Mouse (Mus musculus) kidney, postnatal 4 days (tissue): ENCODE data around the gene Trim15.
A peak's percentile ranks its signal among the peaks of the same experiment; 100 is the strongest.
"Not testable (repeated sequence)": the region's sequence is repeated elsewhere in the genome, so short reads cannot be mapped to it uniquely, and the experiment has no call there.

ENCODE experiments used
- DNase-seq, 2 experiments: peaks; one replicate each; pipeline ENCODE4 v3.0.0; 2021; ENCODE audit warnings: mixed read lengths in 2 of 2

The Trim15 gene

DNA sequence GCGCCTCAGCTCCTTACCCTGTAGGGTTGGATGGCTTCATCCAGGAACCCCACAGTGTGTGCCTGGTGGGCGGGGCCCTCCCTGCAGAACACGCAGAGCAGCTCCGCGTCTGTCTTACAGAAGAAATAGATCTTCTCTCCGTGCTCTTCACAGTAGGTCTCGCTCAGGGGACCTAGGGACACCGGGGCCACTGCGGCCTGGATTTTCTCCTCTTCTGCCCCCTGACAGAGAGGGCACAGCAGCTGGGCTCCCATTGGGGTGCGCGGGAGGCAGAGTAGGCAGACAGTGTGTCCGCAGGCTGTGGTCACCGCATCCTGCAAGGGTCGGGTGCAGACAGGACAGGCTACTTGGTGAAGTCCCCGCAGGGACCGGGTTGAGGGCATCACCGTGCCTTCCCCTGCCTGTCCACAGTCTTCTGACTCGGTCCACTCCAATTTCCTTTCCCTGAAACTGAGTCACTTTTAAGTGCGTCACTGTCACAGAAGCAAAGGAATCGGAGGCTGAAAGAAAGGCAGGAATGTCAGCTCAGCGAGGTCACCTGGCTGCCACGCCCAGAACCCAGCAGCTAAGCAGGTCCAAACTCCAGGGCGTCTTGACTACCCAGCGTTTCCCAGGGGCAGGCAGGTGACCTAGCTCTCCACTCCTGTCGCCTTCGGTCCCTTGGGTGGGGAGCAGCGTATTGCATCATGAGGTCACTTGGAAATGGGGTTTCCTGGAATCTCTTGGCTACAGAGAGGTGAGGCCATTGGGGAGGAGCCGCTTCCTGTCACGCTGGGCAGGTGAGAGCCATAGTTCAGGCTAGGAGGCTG lies at the start of gene Trim15:
Trim15 (minus strand) TSS at position 492 of the 809 bp plus-strand sequence.
- peak in 1 of 2 experiments; percentile 31 for DNase-seq

DNA sequence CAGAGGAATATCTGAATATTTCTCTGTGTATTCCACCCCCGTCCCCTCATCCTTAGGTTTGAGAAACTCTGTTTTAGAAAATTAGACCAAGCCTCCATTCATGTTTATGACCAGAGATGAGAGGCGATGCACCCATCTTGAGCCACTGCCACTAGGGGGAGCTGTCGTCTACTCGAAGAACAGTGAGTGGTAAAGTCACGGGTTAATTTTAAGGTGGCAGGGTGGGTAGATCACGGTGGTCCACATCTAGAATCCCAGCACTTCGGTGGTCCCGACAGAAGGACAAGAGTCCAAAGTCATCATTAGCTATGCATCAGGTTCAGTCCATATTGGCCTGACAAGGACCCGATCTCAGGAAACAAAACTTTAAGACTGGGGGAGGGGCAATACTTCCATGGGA lies 48.1 kb upstream of the Trim15 start:
- peak; percentile 83 for DNase-seq

DNA sequence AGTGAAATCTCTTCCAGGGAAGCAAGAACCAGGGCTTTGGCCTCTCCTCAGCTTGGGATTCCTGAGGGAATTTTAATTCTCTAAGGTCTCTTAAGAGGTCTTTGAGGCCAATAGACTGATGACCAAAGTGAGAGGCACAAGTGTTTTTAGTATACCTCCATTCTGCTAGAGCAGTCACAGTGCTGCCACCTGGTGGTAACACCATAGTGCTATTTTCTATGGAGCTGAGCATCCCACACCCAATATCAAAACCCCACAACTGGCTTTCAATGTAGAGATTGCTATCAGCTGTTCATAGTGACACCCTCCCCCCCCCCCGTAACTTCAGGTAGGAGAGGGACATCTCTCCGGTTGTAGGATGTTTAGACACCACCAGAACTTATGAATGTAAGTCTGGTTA lies 47.1 kb upstream of the Trim15 start:
- DNase-seq: peak; percentile 87 to 89

DNA sequence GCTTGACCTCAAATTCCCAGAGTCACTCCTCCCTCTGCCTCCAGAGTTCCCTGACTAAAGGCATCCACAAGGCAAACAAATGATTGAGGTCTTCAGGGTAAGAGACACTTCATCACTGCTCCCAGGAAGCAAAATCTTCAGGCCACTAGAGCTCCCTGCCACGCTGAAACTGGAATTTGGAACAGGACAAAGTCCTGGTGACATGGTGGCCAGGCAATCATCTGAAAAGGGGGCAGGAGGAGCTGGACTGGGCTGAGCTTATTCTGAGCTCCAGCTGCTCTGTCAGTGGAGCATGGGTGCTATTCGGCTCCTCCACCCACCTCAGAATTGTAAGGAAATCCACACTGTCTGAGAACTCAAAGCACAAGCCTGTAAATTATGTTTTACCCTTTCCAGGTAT lies 45.0 kb upstream of the Trim15 start:
- no peak for DNase-seq

DNA sequence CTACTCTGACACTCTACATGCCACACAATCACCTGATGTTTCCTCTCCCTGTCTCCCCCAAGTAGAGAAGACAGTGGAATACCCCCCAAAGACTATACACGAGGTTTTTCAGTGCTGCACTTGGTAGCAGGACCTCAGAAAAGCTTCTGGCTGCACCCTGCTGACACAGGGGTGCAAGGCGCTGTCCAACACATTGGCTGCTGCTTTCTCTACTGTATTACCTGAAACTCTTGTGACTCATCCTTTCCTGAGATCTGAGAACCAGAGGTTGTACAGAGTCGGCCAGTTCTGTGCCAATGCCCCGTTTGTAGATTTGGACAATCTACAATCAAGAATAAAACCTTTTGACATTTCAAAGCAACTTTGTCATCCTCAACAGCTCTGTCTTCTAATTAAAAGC lies 42.8 kb upstream of the Trim15 start:
- no peak for DNase-seq

DNA sequence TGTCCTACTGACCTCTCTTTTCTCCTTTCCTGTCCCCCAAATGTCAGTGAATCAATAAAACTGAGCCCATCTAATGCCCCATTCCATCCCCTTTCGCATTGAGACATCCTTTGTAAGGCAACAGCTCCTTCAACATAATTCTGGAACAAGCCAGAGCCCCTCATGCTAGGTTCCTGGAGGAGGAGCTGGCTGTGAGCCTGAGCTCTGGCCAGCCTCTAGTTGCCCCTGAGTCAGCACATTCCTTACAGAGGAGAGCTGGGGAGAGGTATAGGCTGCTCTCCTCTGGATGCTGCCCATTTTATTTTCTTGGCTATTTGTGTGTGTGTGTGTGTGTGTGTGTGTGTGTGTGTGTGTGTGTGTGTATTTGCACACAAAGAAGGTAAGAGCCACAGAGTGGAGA lies 41.2 kb upstream of the Trim15 start:
- peak; percentile 11 to 37 for DNase-seq

DNA sequence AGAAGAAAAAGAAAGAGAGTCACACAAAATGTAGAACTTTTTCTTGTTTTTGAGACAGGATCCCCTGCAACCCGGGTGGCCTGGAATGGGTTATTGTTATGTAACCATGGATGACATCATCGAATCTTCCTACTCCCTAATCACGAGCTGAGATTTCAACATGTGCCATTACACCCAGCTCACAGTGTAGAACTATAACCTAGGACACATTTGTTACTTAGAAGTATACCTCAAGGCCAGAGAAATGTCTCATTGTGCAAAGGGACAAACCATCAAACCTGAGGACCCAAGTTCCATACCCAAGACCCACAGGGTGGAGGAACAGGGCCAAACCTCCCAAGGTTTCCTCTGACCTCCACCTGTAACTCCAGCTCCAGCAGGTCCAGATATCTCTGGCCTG lies 36.6 kb upstream of the Trim15 start:
- DNase-seq: no peak

DNA sequence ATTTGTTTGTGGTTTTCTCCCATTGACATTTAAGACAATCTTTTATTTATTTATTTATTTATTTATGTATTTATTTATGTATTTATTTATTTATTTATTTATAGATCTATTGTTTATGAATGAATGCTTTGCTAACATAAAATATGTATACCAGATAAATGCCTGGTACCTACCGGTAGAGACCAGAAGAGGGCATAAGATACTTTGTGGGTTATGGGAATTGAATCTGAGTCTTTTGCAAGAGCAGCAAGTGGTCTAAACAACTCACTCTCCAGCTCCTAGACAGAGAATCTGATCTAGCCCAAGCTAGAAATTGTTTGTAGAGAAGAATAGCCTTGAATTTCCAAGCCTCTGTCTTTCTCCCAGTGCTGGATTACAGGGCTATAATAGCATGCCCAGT lies 33.7 kb upstream of the Trim15 start:
- DNase-seq: no peak

DNA sequence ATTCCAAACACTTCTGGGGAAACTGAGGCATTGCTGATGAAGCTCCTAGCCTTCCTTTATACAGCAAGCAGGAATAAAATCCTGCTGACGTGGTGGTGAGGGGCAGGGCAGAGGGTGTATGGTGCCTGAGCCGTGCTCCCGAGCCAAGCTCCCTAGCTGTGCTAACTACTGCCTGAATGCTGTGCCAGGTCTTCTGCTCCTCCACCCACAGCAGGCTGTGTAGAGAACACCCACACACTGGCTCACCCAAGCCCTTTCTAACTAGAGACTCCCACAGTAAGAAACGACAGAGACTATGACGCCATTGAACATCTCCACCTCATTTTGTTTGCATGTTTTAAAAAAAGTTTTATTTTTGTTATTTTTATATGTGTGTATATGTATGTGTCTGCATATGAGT lies 33.0 kb upstream of the Trim15 start:
- DNase-seq: no peak

DNA sequence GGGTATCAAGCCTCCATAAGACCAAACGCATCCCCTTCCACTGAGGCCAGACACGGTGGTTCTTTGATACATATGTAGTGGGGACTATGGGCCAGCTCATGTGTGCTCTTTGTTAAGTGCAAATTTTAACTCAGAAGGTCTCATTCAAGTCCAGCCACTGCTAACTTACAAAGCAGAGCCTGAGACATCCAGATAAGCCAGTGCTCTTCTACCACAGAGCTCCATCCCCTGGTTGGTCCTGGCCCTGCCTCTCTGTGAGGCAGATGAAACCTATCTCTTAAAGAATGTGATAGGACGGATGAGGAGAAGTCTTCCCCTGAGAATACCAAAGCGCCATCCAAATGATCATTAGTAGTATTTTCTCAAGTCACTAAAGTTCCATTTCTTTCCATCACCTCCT lies 32.4 kb upstream of the Trim15 start:
- DNase-seq: no peak

DNA sequence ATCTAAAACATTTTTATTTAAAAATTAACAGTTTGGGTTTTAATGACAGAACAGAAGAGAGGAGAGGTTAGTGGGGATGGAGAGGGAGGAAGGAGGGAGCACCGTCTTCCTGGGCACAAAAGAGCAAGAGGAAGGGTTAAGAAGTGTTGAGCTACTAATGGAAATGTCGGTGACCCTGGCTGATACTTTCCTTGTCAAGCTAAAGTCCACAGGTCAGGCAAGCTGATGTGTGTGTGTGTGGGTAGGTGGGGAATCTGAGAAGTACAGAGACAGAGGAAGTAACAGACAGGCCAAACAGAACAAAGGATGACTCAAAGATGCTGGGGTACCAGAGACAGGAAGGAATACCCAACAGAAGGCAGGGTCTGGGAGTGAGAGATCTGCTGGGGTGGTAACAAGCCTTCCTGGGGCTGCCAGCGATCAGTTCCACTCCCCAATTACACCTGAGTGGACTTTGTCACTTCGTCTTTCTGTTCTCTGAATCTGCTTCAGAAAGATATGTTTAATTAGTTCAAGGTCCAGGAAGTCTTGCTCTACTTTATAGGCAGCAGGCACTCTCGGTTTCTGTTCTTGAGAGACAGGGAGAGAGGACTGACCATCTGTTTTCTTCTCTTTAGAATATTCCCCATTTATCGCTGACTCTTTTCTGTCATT lies 30.7 kb upstream of the Trim15 start, which contains the start of gene Trim31:
Trim31 (plus strand) TSS at position 567 of the 654 bp plus-strand sequence.
- no peak for DNase-seq

DNA sequence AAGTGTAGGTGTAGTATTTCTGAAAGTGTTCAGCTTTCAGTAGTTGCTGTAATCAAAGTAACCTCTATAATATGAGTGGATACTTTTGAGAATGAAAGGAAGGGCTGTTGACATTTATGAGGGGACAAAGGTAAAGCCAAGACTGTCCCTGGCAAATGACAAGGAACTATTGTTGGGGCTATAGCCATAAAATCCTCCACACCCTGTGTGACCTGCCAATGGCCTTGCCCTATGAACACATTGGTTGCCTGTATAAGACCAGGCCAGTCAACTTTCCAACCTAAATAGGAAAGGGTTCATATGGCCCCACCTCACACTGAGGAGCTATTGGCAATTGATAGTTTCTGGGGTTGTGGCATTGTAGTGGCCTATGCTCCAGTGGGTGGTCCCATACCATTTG lies 30.1 kb upstream of the Trim15 start:
- no peak for DNase-seq

DNA sequence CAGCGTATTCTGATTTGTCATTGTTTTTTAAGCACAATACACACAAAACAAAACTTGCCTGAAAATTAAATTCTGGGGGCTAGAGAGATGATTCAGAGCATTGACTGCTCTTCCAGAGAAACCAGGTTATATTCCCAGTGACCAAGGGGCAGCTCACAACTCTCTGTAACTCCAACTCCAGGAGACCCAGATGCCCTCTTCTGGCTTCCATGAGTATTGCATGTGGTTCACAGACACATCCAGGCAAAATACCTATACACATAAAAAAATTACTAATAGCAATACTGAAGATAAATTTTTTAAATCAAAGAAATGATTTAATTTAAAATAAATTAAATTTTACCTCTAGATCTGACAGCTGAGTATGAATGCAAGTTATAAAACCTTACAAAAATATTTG lies 29.6 kb upstream of the Trim15 start:
- peak; percentile 40 to 62 for DNase-seq

DNA sequence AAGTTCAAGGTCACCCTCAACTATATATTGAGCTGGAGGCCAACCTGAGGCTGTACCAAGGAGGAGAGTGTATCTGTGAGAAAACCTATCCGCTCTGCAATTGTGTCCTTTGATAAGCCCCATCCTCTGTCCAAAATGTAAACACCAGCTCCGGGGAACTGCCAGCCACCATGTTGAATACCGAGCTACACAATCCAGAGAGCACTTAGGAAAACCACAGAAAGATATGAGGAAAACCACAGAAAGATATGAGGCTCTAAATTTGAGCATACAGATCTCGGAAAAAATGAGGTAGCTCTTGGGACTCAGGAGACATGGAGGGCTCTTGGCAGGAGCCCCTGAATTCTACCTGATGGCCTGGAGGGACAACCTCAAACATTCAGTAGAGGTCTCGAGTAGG lies 26.4 kb upstream of the Trim15 start:
- DNase-seq: no peak

DNA sequence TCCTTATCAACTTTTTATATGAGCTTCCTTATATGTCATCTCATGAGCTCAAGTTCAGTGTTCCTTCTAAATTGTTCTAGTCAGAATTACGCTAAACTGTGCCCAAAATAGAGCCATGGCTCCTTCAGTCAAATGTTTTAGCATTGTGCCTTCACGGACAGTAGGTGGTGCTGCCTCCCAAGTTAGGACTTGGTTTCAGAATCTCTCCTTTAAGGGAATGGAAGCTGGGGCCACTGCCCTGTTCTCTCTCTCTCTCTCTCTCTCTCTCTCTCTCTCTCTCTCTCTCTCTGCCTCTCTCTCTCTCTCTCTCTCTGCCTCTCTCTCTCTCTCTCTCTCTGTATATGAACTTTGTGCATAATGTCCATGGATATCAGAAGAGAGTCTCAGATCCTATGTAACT lies 25.4 kb upstream of the Trim15 start:
- peak; percentile 58 to 59 for DNase-seq

DNA sequence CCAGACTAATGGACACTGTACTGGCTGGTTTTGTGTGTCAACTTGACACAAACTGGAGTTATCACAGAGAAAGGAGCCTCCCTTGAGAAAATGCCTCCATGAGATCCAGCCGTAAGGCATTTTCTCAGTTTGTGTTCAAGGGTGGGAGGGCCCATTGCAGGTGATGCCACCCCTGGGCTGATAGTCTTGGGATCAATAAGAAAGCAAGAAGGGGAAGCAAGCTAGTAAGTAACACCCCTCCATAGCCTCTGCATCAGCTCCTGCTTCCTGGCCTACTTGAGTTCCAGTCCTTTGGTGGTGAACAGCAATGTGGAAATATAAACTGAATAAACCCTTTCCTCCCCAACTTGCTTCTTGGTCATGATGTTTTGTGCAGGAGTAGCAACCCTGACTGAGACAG lies 24.5 kb upstream of the Trim15 start:
- DNase-seq: not testable (repeated sequence)

DNA sequence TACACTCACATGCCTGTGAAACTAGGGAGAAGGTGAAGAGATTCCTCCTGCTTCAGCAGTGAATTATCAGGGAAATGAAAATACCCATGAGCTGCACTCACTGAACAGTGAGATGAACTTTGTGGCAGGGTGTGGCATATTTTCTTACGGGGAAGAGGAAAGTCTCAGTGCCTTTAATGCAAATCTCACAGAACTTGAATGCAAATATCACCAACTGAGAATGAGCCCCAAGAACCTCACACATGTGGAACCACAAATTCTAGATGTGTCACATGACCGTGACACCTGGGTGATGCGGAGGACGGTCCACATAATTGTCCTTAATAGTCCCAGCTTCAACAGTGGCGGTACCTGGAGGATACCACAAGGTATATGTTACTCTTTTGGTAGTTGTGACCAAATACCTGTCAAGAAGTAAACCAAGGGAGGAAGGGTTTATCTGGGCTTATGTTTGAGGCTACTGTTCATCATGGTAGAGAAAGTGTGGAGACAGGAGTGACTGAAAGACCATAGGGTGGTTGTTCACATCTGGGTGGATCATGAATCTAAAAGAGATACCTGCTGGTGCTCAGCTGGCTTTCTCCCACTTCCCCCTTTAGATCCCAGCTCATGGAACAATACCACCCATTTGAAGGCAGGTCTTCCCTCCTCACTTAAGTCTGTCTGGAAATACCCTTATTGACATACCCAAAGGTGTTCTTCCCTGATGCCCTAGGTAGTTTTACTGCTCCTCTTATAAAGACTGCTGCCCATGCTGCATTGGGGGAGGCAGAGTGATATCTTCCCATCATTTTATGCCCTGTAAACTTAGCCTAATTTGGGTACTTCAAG lies 23.3 kb upstream of the Trim15 start, which contains the start of gene Trim40:
Trim40 (minus strand) TSS at position 51 of the 831 bp plus-strand sequence.
- no peak for DNase-seq

DNA sequence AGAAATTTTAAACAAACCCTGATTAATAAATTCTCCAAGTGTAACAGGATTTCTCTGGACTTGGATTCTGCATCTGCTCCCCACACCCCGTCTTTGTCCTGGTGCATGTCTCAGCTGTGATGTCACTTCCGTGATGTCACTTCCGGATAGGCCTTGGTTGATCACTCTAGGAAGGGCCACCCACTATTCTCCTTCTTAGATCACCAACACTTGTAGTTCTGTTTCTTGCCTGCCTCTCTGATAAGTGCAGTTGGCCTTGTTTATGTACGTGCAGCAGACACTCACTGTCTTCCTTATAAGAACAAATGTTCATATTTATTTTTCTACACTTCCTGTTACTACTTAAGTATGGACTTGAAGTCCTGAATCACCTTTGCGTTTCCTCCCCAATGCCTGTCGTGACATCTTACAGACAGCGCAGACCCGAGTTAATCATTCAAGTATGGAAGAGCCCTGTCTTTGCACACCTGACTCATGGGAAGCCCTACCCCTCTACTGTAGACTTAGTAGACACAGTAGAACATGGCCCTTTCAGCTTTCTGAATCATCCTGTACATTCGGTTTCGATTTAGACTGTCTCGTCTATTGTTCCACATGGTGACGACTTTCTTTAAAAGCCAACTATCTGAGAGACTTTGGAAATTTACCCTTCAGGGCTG lies 18.3 kb upstream of the Trim15 start:
- no peak for DNase-seq

DNA sequence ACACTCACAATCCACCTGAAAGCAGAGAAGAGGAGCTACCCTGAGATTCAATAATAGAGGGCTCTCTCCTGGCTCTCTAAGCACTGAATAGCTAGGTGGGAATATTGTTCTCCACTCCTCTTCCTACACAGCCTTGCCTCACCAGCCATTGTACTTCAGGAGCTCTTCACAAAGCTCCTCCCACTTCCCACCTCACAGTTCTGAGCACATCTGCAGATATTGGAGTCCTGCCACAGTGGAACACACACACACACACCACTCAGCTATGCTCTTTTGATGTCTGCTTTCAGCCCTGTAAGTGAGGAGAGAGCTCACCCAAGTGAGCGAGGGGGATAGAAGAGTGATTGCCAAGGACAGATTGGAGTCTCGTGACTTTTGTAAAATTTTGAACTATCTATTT lies 16.3 kb upstream of the Trim15 start:
- DNase-seq: no peak

DNA sequence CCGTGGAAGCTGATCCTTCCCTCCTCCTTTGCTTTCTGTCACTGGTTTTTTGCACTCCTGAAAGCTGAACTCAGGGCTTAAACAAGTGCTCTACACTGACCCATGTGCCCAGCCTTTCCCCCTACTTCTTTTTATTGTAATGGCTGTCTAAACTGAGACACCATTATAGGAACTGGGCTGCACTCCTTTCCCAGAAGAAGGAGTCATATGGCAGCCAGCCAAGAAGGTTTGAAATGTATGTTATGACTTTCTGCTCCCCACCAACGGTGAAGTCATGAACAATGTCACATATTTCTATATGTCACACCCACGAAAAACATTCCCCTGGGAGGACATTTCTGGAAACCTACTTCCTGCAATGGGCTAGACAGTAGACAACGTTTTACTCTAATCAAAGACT lies 7.6 kb upstream of the Trim15 start:
- DNase-seq: no peak

DNA sequence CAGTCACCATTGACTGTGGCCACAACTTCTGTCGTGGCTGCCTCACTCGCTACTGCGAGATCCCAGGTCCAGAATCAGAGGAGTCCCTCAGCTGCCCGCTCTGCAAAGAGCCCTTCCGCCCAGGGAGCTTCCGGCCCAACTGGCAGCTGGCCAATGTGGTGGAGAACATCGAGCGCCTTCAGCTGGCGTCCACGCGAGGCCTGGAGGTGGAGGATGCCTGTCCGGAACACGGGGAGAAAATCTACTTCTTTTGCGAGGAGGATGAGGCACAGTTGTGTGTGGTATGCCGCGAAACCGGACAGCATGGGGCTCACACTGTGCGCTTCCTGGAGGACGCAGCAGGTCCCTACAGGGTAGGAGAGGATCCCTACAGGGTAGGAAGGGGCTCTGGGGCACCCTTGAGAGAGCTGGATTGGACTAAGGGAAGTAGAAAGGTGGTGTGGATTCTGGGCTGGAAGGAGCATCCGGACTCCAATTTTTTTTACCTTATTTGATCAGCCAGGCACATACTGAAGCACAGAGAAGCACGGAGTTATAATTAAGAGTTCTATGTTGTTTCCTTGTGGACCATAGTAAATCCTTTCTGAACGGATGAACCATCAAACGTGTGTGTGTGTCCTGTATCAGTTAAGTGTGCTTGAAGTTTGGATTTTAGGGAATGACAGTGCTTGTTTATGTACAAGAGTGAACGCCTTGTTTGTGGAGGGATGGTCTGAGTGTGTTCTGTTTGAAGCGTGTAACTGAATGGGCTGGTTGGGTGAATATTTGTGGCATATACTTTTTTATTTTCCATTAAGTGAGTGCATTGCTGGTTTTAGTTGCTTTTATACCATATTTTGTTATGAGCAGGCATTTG lies 3.2 kb upstream of the Trim15 start:
- DNase-seq: peak; percentile 50 to 57
